Mouse (Mus musculus): Measurements from ENCODE around the gene Tnpo3. TPM values are rescaled to one million over a fixed set of nuclear protein-coding genes. Genes with fewer than 3 reads are reported as not detected.
A peak's percentile ranks its signal among the peaks of the same experiment; 100 is the strongest.
"Not testable (repeated sequence)": the region's sequence is repeated elsewhere in the genome, so short reads cannot be mapped to it uniquely, and the experiment has no call there.

The Tnpo3 gene
- total RNA-seq, 1 experiment from 2014 or later: 96.2 TPM

- no peak for ATAC-seq (replicated peaks; ENCODE audit: low read depth, poor library complexity, severe bottlenecking)
Observed at GRCm38 (mm10) chr6:29622273-29622672, 12.6 kb upstream of the Tnpo3 start.

- no peak for ATAC-seq (replicated peaks; ENCODE audit: low read depth, poor library complexity, severe bottlenecking)
Observed at GRCm38 (mm10) chr6:29620840-29621543, 11.3 kb upstream of the Tnpo3 start.

- ATAC-seq (replicated peaks; ENCODE audit: low read depth, poor library complexity, severe bottlenecking): no peak
Observed at GRCm38 (mm10) chr6:29620176-29620575, 10.5 kb upstream of the Tnpo3 start.

GRCm38 (mm10) chr6:29610020-29610640, 443 bp upstream of the Tnpo3 start:
- not testable (repeated sequence) for ATAC-seq (replicated peaks; ENCODE audit: low read depth, poor library complexity, severe bottlenecking)

- ATAC-seq (replicated peaks; ENCODE audit: low read depth, poor library complexity, severe bottlenecking): no peak
Observed at GRCm38 (mm10) chr6:29600188-29600587, 9.5 kb downstream of the Tnpo3 start.

GRCm38 (mm10) chr6:29595656-29596055, 14.0 kb downstream of the Tnpo3 start:
- no peak for ATAC-seq (replicated peaks; ENCODE audit: low read depth, poor library complexity, severe bottlenecking)

GRCm38 (mm10) chr6:29581202-29581601, 28.5 kb downstream of the Tnpo3 start:
- no peak for ATAC-seq (replicated peaks; ENCODE audit: low read depth, poor library complexity, severe bottlenecking)

- no peak for ATAC-seq (replicated peaks; ENCODE audit: low read depth, poor library complexity, severe bottlenecking)
Observed at GRCm38 (mm10) chr6:29580770-29581169, 28.9 kb downstream of the Tnpo3 start.

GRCm38 (mm10) chr6:29576388-29576787, 33.3 kb downstream of the Tnpo3 start:
- ATAC-seq (replicated peaks; ENCODE audit: low read depth, poor library complexity, severe bottlenecking): not testable (repeated sequence)

GRCm38 (mm10) chr6:29557112-29557511, 52.6 kb downstream of the Tnpo3 start:
- ATAC-seq (replicated peaks; ENCODE audit: low read depth, poor library complexity, severe bottlenecking): no peak

- ATAC-seq (replicated peaks; ENCODE audit: low read depth, poor library complexity, severe bottlenecking): no peak
Observed at GRCm38 (mm10) chr6:29552526-29552925, 57.2 kb downstream of the Tnpo3 start.

GRCm38 (mm10) chr6:29548086-29548485, 61.6 kb downstream of the Tnpo3 start:
- ATAC-seq (replicated peaks; ENCODE audit: low read depth, poor library complexity, severe bottlenecking): no peak

GRCm38 (mm10) chr6:29547582-29547981, 62.1 kb downstream of the Tnpo3 start:
- no peak for ATAC-seq (replicated peaks; ENCODE audit: low read depth, poor library complexity, severe bottlenecking)

- no peak for ATAC-seq (replicated peaks; ENCODE audit: low read depth, poor library complexity, severe bottlenecking)
Observed at GRCm38 (mm10) chr6:29545611-29546010, 64.1 kb downstream of the Tnpo3 start.

GRCm38 (mm10) chr6:29540956-29541355, 68.7 kb downstream of the Tnpo3 start:
- ATAC-seq (replicated peaks; ENCODE audit: low read depth, poor library complexity, severe bottlenecking): no peak

GRCm38 (mm10) chr6:29540223-29540622, 69.5 kb downstream of the Tnpo3 start:
- ATAC-seq (replicated peaks; ENCODE audit: low read depth, poor library complexity, severe bottlenecking): no peak

- ATAC-seq (replicated peaks; ENCODE audit: low read depth, poor library complexity, severe bottlenecking): no peak
Observed at GRCm38 (mm10) chr6:29539502-29539901, 70.2 kb downstream of the Tnpo3 start.

- ATAC-seq (replicated peaks; ENCODE audit: low read depth, poor library complexity, severe bottlenecking): no peak
Observed at GRCm38 (mm10) chr6:29537221-29537620, 72.5 kb downstream of the Tnpo3 start.

- ATAC-seq (replicated peaks; ENCODE audit: low read depth, poor library complexity, severe bottlenecking): peak; percentile 66
Observed at GRCm38 (mm10) chr6:29536651-29537193, 73.0 kb downstream of the Tnpo3 start.

GRCm38 (mm10) chr6:29535316-29535715, 74.4 kb downstream of the Tnpo3 start:
- ATAC-seq (replicated peaks; ENCODE audit: low read depth, poor library complexity, severe bottlenecking): no peak

GRCm38 (mm10) chr6:29530050-29530449, 79.6 kb downstream of the Tnpo3 start:
- no peak; the same call in 1 of the 2 replicates for ATAC-seq (replicated peaks; ENCODE audit: low read depth, poor library complexity, severe bottlenecking)
